Mouse (Mus musculus): ENCODE measurements around the gene Notch1. TPM values are rescaled to one million over a fixed set of nuclear protein-coding genes. Genes with fewer than 3 reads are reported as not detected.

Gene Notch1
- polyA plus RNA-seq, 1 experiment from 2014 or later, result 11.3 TPM

- no peak overlapping the region for H3K4me3 ChIP-seq (replicated peaks)
- peaks cover 69% of the 10 kb centered on the region for H3K36me3 ChIP-seq
- H3K4me2 ChIP-seq (replicated peaks), result no peak overlapping the region
- H3K9ac ChIP-seq, result no peak overlapping the region
- no peaks in the 10 kb centered on the region for H3K27me3 ChIP-seq (replicated peaks)
- peaks cover 5% of the 10 kb centered on the region for H3K4me1 ChIP-seq (replicated peaks)
- no peaks in the 10 kb centered on the region for H3K9me3 ChIP-seq
- ATAC-seq, result no peak
- 93% methylated on average over 6 of the region's 6 CpGs for WGBS
- no peak overlapping the region for H3K27ac ChIP-seq
Observed at GRCm38 (mm10) chr2:26471652-26472285, 44.7 kb downstream of the Notch1 start.

GRCm38 (mm10) chr2:26470967-26471366 is 45.5 kb downstream of the Notch1 start:
- H3K9ac ChIP-seq, result no peak overlapping the region
- no peaks in the 10 kb centered on the region for H3K9me3 ChIP-seq
- no peak for ATAC-seq
- H3K27ac ChIP-seq, result no peak overlapping the region
- 91% methylated on average over 17 of the region's 17 CpGs for WGBS
- no peak overlapping the region for H3K4me3 ChIP-seq (replicated peaks)
- peaks cover 5% of the 10 kb centered on the region for H3K4me1 ChIP-seq (replicated peaks)
- H3K27me3 ChIP-seq (replicated peaks), result no peaks in the 10 kb centered on the region
- peaks cover 70% of the 10 kb centered on the region for H3K36me3 ChIP-seq
- no peak overlapping the region for H3K4me2 ChIP-seq (replicated peaks)

DNA sequence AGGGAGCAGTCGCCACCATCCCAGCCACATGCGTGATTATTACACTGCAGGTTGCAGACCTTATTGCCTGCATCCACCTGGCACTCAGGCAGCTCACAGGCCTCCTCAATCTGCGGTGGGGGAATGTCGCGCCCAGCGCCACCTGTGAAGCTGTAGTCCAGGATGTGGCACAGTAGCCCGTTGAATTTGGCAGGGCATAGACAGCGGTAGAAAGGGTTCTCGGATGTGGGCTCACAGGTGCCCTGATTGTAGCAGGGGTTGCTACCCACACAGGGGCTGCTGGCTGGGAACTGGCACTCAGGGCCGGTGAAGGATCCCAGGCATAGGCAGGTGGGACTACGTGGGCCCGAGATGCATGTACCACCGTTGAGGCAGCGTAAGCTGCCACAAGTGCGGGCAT is 48.1 kb downstream of the Notch1 start:
- WGBS, result 93% methylated on average over 15 of the region's 15 CpGs
- H3K4me3 ChIP-seq (replicated peaks), result no peak overlapping the region
- peaks cover 79% of the 10 kb centered on the region for H3K36me3 ChIP-seq
- no peaks in the 10 kb centered on the region for H3K4me1 ChIP-seq (replicated peaks)
- no peak overlapping the region for H3K27ac ChIP-seq
- H3K9ac ChIP-seq, result no peak overlapping the region
- H3K27me3 ChIP-seq (replicated peaks), result no peaks in the 10 kb centered on the region
- no peaks in the 10 kb centered on the region for H3K9me3 ChIP-seq
- no peak overlapping the region for H3K4me2 ChIP-seq (replicated peaks)
- no peak for ATAC-seq

DNA sequence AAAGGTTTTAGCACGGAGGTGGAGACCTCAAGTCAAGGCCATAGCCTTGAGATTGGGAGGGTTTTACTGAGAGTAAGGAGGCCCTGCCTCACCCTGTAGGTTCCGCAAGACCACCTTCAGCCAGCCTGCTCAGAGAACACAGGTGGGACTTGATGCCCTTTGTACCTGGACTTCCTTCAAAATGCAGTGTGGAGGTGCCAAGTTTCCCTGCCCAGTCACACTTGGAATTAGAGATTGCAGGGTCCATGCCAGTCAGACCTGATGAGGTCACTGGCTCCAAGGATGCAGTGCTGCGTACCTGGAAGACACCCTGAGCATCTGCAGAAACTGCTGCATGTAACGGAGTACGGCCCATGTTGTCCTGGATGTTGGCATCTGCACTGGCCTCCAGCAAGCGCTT is 53.1 kb downstream of the Notch1 start:
- Histone ChIP-seq H3K9ac (no peak overlapping the region), H3K9me3 (no peaks in the 10 kb centered on the region), H3K27ac (no peak overlapping the region), H3K4me3 (replicated peaks) (no peak overlapping the region), H3K27me3 (replicated peaks) (no peaks in the 10 kb centered on the region), H3K4me1 (replicated peaks) (peaks cover 16% of the 10 kb centered on the region), H3K4me2 (replicated peaks) (no peak overlapping the region), H3K36me3 (peaks cover 71% of the 10 kb centered on the region)
- no peak for ATAC-seq
- 97% methylated on average over 6 of the region's 6 CpGs for WGBS

DNA sequence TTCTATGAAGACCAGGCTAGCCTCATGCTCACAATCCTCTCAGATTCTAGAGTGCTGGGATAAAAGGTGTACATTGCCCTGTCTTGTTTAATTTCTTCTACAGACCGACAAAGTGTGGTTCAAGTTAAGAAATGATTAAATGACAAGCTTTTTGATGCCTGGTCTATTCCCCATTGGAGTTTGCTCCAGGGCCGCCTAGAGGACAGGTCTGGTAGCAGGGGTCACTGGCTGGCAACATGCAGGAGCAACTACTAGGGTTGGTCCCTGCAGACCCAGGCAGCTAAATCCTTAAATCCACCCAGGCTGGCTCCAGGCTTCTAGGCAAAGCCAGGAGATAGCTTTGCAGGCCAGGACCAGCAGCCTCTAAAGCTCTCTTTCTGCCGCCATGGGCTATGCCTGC is 53.5 kb downstream of the Notch1 start:
- Histone ChIP-seq H3K4me3 (replicated peaks) (no peak overlapping the region), H3K27me3 (replicated peaks) (no peaks in the 10 kb centered on the region), H3K4me1 (replicated peaks) (peaks cover 18% of the 10 kb centered on the region), H3K36me3 (peaks cover 66% of the 10 kb centered on the region), H3K27ac (no peak overlapping the region), H3K4me2 (replicated peaks) (no peak overlapping the region), H3K9me3 (no peaks in the 10 kb centered on the region), H3K9ac (no peak overlapping the region)
- WGBS, result 82% methylated on average over 3 of the region's 3 CpGs
- ATAC-seq, result no peak

GRCm38 (mm10) chr2:26461667-26462066 is 54.8 kb downstream of the Notch1 start:
- peaks cover 18% of the 10 kb centered on the region for H3K4me1 ChIP-seq (replicated peaks)
- no peak overlapping the region for H3K27ac ChIP-seq
- H3K9ac ChIP-seq, result no peak overlapping the region
- ATAC-seq, result no peak
- H3K27me3 ChIP-seq (replicated peaks), result no peaks in the 10 kb centered on the region
- no peak overlapping the region for H3K4me2 ChIP-seq (replicated peaks)
- 90% methylated on average over 5 of the region's 5 CpGs for WGBS
- H3K9me3 ChIP-seq, result no peaks in the 10 kb centered on the region
- H3K4me3 ChIP-seq (replicated peaks), result no peak overlapping the region
- H3K36me3 ChIP-seq, result peaks cover 58% of the 10 kb centered on the region

- no peak for ATAC-seq
- H3K27ac ChIP-seq, result no peak overlapping the region
Observed at GRCm38 (mm10) chr2:26460837-26461236, 55.6 kb downstream of the Notch1 start.

DNA sequence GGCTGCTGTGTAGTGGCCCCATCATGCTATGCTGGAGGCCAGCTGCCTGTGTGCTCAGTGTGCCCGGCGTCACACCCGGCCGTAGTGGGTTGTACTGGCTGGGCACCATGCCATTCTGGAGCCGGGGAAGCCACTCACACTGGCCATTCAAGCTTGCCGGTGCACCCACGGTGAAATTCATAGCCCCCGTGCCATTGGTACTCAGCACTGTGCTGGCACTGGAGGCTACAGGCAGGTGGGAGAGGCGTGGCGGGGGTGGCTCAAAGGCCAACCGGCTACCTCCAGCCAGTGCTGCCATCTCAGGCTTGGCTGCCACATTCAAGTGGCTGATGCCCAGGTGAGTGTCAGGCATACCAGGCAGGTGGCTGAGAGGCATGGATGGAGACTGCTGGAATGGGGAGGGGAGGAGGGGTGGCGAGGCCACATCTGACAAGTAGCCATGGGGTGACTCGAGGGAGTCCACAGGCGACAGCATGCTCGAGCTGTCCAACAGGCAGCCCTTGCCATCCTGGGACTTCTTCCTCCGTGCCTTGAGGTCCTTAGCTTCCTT is 56.3 kb downstream of the Notch1 start:
- Histone ChIP-seq H3K4me1 (replicated peaks) (peaks cover 18% of the 10 kb centered on the region), H3K27ac (0 out of 2 replicates have a peak overlapping the region, but pooled peaks have one; percentile 1), H3K9ac (no peak overlapping the region; the same call in 1 of the 2 replicates), H3K27me3 (replicated peaks) (no peaks in the 10 kb centered on the region), H3K4me2 (replicated peaks) (no peak overlapping the region), H3K9me3 (no peaks in the 10 kb centered on the region), H3K36me3 (peaks cover 45% of the 10 kb centered on the region), H3K4me3 (replicated peaks) (no peak overlapping the region)
- WGBS, result 90% methylated on average over 16 of the region's 16 CpGs
- peak; percentile 21 for ATAC-seq

More at GRCm38 (mm10) chr2:26460837-26461236, 55.6 kb downstream of the Notch1 start:
- Histone ChIP-seq H3K27me3 (replicated peaks) (no peaks in the 10 kb centered on the region), H3K9ac (no peak overlapping the region; the same call in 1 of the 2 replicates), H3K4me3 (replicated peaks) (no peak overlapping the region), H3K9me3 (no peaks in the 10 kb centered on the region), H3K4me1 (replicated peaks) (peaks cover 18% of the 10 kb centered on the region), H3K36me3 (peaks cover 50% of the 10 kb centered on the region), H3K4me2 (replicated peaks) (no peak overlapping the region)
- 88% methylated on average over 13 of the region's 13 CpGs for WGBS

GRCm38 (mm10) chr2:26459478-26459877 is 57.0 kb downstream of the Notch1 start:
- WGBS, result 25% methylated on average over 6 of the region's 6 CpGs
- Histone ChIP-seq H3K27ac (0 out of 2 replicates have a peak overlapping the region, but pooled peaks have one; percentile 1), H3K4me3 (replicated peaks) (no peak overlapping the region), H3K36me3 (peaks cover 38% of the 10 kb centered on the region), H3K4me2 (replicated peaks) (no peak overlapping the region), H3K4me1 (replicated peaks) (peaks cover 18% of the 10 kb centered on the region), H3K9me3 (no peaks in the 10 kb centered on the region), H3K27me3 (replicated peaks) (no peaks in the 10 kb centered on the region), H3K9ac (no peak overlapping the region)
- peak; percentile 46; the same call in 1 of the 2 replicates for ATAC-seq

GRCm38 (mm10) chr2:26458402-26459124 is 57.9 kb downstream of the Notch1 start:
- Histone ChIP-seq H3K4me2 (replicated peaks) (0 out of 2 replicates have a peak overlapping the region, but pooled peaks have one; percentile 14), H3K4me1 (replicated peaks) (peaks cover 18% of the 10 kb centered on the region), H3K27me3 (replicated peaks) (no peaks in the 10 kb centered on the region), H3K9ac (no peak overlapping the region), H3K4me3 (replicated peaks) (no peak overlapping the region), H3K9me3 (no peaks in the 10 kb centered on the region), H3K27ac (peak overlapping the region; percentile 54), H3K36me3 (peaks cover 35% of the 10 kb centered on the region)
- peak; percentile 72 for ATAC-seq
- 23% methylated on average over 7 of the region's 7 CpGs for WGBS

GRCm38 (mm10) chr2:26449121-26450060 is 67.1 kb downstream of the Notch1 start:
- Histone ChIP-seq H3K4me3 (replicated peaks) (no peak overlapping the region), H3K4me1 (replicated peaks) (peaks cover 9% of the 10 kb centered on the region), H3K4me2 (replicated peaks) (no peak overlapping the region), H3K27me3 (replicated peaks) (no peaks in the 10 kb centered on the region), H3K9me3 (no peaks in the 10 kb centered on the region), H3K9ac (no peak overlapping the region), H3K36me3 (no peaks in the 10 kb centered on the region), H3K27ac (no peak overlapping the region)
- 22% methylated on average over 5 of the region's 5 CpGs for WGBS
- no peak for ATAC-seq

GRCm38 (mm10) chr2:26447451-26447850 is 69.0 kb downstream of the Notch1 start:
- H3K4me1 ChIP-seq (replicated peaks), result peaks cover 19% of the 10 kb centered on the region
- no peak overlapping the region; the same call in 1 of the 2 replicates for H3K4me2 ChIP-seq (replicated peaks)
- WGBS, result 59% methylated on average over 1 of the region's 1 CpGs
- H3K27ac ChIP-seq, result no peak overlapping the region
- no peaks in the 10 kb centered on the region for H3K36me3 ChIP-seq
- peak overlapping the region; percentile 71; the same call in 1 of the 2 replicates for H3K9ac ChIP-seq
- no peak for ATAC-seq
- H3K27me3 ChIP-seq (replicated peaks), result no peaks in the 10 kb centered on the region
- H3K9me3 ChIP-seq, result no peaks in the 10 kb centered on the region
- H3K4me3 ChIP-seq (replicated peaks), result no peak overlapping the region
